Mouse (Mus musculus) hindbrain, embryonic 14.5 days (tissue): ENCODE data around the gene Trappc2l. TPM values are rescaled to one million over a fixed set of nuclear protein-coding genes. Genes with fewer than 3 reads are reported as not detected.
A peak's percentile ranks its signal among the peaks of the same experiment; 100 is the strongest.

ENCODE experiments used
- ATAC-seq: fragments of 200-750 bp; cut with Nextera tagmentation; 2 replicates; pipeline ENCODE4 v1.8.0; 2017; ENCODE audit warnings: moderate number of reproducible peaks, mild to moderate bottlenecking, moderate TSS enrichment, moderate library complexity; ENCODE audit not compliant: low FRiP score
- DNase-seq: peaks from one replicate; pipeline ENCODE4 v3.0.0-alpha.2; 2015; ENCODE audit warnings: low spot score
- H3K27ac ChIP-seq: fragments of 300-500 bp; sonication (generic); 2 replicates; pipeline ENCODE4 v1.5.1; 2014; ENCODE audit warnings: mild to moderate bottlenecking, moderate library complexity
- H3K27me3 ChIP-seq: fragments of 300-500 bp; sonication (generic); 2 replicates; pipeline ENCODE4 v1.6.1; 2014; ENCODE audit warnings: mild to moderate bottlenecking, low read length, mixed read lengths; ENCODE audit not compliant: control insufficient read depth, insufficient read depth
- H3K36me3 ChIP-seq: fragments of 300-500 bp; sonication (generic); replicated peaks from 2 replicates; pipeline ENCODE4 v1.6.1; 2014; ENCODE audit not compliant: control insufficient read depth, insufficient read depth
- H3K4me1 ChIP-seq: fragments of 300-500 bp; sonication (generic); replicated peaks from 2 replicates; pipeline ENCODE4 v1.6.1; 2014; ENCODE audit warnings: antibody characterized with exemption, low read length, mixed read lengths; ENCODE audit not compliant: control insufficient read depth, insufficient read depth
- H3K4me2 ChIP-seq: fragments of 300-500 bp; sonication (generic); replicated peaks from 2 replicates; pipeline ENCODE4 v1.6.1; 2014; ENCODE audit warnings: mild to moderate bottlenecking, moderate library complexity
- H3K4me3 ChIP-seq: fragments of 300-500 bp; sonication (generic); replicated peaks from 2 replicates; pipeline ENCODE4 v1.5.1; 2014; ENCODE audit warnings: mild to moderate bottlenecking, low read length
- H3K9ac ChIP-seq: fragments of 300-500 bp; sonication (generic); 2 replicates; pipeline ENCODE4 v1.6.1; 2014
- H3K9me3 ChIP-seq: fragments of 300-500 bp; sonication (generic); 2 replicates; pipeline ENCODE4 v1.6.1; 2016; ENCODE audit warnings: low read length; ENCODE audit not compliant: control insufficient read depth
- WGBS: fragments of 180-500 bp; shearing (Covaris S2); extraction: QIAGEN DNeasy Blood & Tissue Kit; methylation state at CpG from one replicate; pipeline ENCODE4 v1.1.7; 2014; 5-methylcytosine and 5-hydroxymethylcytosine counted together
- microRNA-seq: library from miRNA; unstranded; fragments of <30 nt; microRNA quantifications from one replicate; pipeline ENCODE4, GENCODE M21; 2016
- polyA plus RNA-seq: library from polyadenylated mRNA; unstranded; fragments of >200 nt; fragmentation: Nextera tagmentation; extraction: Ambion mirVana; gene quantifications from 2 replicates; pipeline ENCODE4 v1.2.1, GENCODE M21; 2014

Gene Trappc2l
- polyA plus RNA-seq, 1 experiment from 2014 or later = 130 TPM

DNA sequence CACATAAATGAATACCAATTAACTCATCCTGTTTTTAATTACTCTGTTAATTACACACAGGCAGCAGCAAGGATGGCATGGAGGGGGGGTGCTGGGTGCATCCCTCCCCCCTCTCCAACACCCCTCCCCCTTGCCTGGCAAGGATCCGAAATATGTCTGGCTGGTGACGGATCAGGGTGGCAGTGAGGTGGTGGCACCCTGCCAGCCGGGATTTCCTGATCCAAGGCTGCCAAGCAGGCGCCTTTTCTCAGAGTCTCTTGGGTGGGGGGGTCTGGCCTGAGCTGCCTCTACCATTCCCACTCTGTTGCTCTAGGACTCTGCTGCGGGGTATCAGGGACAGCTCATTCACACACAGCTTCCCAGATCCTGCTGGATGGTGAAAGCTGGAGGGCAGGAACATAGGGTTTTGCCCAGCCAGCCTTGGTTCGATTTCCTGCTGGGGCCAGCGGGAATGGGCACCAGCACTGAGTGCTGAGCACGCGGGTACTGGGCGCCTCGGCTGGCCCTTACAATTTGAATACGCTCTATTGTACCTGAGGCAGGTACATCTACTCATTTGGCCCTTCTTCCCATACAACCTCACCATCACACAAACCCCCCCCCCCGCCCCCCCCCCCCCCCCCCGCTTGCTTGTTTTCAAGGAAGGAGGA is 54.4 kb downstream of the Trappc2l start:
- peak; percentile 72 for ATAC-seq
- H3K4me1 ChIP-seq = peaks cover 75% of the 10 kb centered on the region
- peak overlapping the region; percentile 23; the same call in 1 of the 2 replicates for H3K4me2 ChIP-seq
- peak; percentile 75 for DNase-seq
- 0 out of 2 replicates have a peak overlapping the region, but pooled peaks have one; percentile 2 for H3K9ac ChIP-seq
- peak overlapping the region; percentile 78 for H3K27ac ChIP-seq
- H3K9me3 ChIP-seq = no peaks in the 10 kb centered on the region
- H3K27me3 ChIP-seq = no peaks in the 10 kb centered on the region
- H3K4me3 ChIP-seq = no peak overlapping the region
- no peaks in the 10 kb centered on the region for H3K36me3 ChIP-seq
- WGBS = 42% methylated on average over 13 of the region's 14 CpGs

Small RNA genes within 50 kb of the gene (microRNA-seq; reads per million reads assigned to microRNA genes)
- gene Mir6396 = not detected

Other genes with a start within 250 kb of the Trappc2l start
- 22.9 and 23.4 TPM in 2 replicates for gene Zc3h18, start 235.0 kb upstream of the Trappc2l start, polyA plus RNA-seq
- gene Il17c, start 189.6 kb upstream of the Trappc2l start, polyA plus RNA-seq = not detected in 2 replicates
- gene Cyba, start 178.7 kb upstream of the Trappc2l start, polyA plus RNA-seq = 35.7 and 44.3 TPM in 2 replicates
- 61.3 and 75.6 TPM in 2 replicates for gene Mvd, start 168.2 kb upstream of the Trappc2l start, polyA plus RNA-seq
- gene Snai3, start 150.9 kb upstream of the Trappc2l start, polyA plus RNA-seq = not detected in 2 replicates
- 31.6 and 32.6 TPM in 2 replicates for gene Rnf166, start 135.6 kb upstream of the Trappc2l start, polyA plus RNA-seq
- gene Ctu2, start 135.5 kb upstream of the Trappc2l start, polyA plus RNA-seq = 77.8 and 80.2 TPM in 2 replicates
- 3.1 and 3.7 TPM in 2 replicates for gene Piezo1, start 60.3 kb upstream of the Trappc2l start, polyA plus RNA-seq
- gene Cdt1, start 43.6 kb upstream of the Trappc2l start, polyA plus RNA-seq = 6.2 and 8.1 TPM in 2 replicates
- 183 and 187 TPM in 2 replicates for gene Aprt, start 34.7 kb upstream of the Trappc2l start, polyA plus RNA-seq
- 5.8 and 6.0 TPM in 2 replicates for gene Galns, start 177 bp upstream of the Trappc2l start, polyA plus RNA-seq
- gene Pabpn1l, start 11.1 kb downstream of the Trappc2l start, polyA plus RNA-seq = not detected in 2 replicates
- gene Cbfa2t3, start 87.5 kb downstream of the Trappc2l start, polyA plus RNA-seq = 22.4 and 27.7 TPM in 2 replicates
- 14.5 and 16.5 TPM in 2 replicates for gene Acsf3, start 163.8 kb downstream of the Trappc2l start, polyA plus RNA-seq
- 1.5 TPM in 2 replicates for gene Cdh15, start 236.3 kb downstream of the Trappc2l start, polyA plus RNA-seq